Mouse (Mus musculus) lung, adult 2 months (tissue): ENCODE data around the gene Nacc1. TPM values are rescaled to one million over a fixed set of nuclear protein-coding genes. Genes with fewer than 3 reads are reported as not detected.

Experiments
- DNase-seq: peaks from one replicate; pipeline ENCODE4 v3.0.0; 2022
- H3K4me1 ChIP-seq: fragments of 200-500 bp; 2 replicates; pipeline ENCODE4 v1.6.1; 2011; ENCODE audit warnings: low read length; ENCODE audit not compliant: control insufficient read depth, insufficient read depth
- H3K4me3 ChIP-seq: fragments of 200-500 bp; replicated peaks from 2 replicates; pipeline ENCODE3; 2011; ENCODE audit warnings: low read depth, mild to moderate bottlenecking, control low read depth, low read length; ENCODE audit errors: extremely low read depth
- CTCF ChIP-seq: fragments of 200-500 bp; IDR thresholded peaks from 2 replicates; pipeline ENCODE4 v1.5.1; 2011; ENCODE audit warnings: mild to moderate bottlenecking, low read length, control low read depth; ENCODE audit not compliant: insufficient read depth
- POLR2A ChIP-seq: fragments of 200-500 bp; IDR thresholded peaks from 2 replicates; pipeline ENCODE4 v1.6.1; 2011; ENCODE audit warnings: low read depth, mild to moderate bottlenecking, control low read depth, low read length, borderline replicate concordance; ENCODE audit errors: extremely low read depth
- WGBS: fragments of 180-500 bp; shearing (Covaris S2); methylation state at CpG from one replicate; pipeline ENCODE4 v1.1.7; 2018; 5-methylcytosine and 5-hydroxymethylcytosine counted together
- polyA plus RNA-seq: library from polyadenylated mRNA; depleted of rRNA; stranded (reverse); fragments of >200 nt; gene quantifications from 2 replicates; pipeline ENCODE4 v1.2.3, GENCODE M21; 2012

Nacc1 gene
- polyA plus RNA-seq, 1 experiment: 81.8 TPM

- Histone ChIP-seq H3K4me3 (no peak overlapping the region), H3K4me1 (peaks cover 7% of the 10 kb centered on the region)
- no peak for DNase-seq
- 66% methylated on average over 3 of the region's 3 CpGs for WGBS
- no peak for TF ChIP-seq POLR2A
- no peak for TF ChIP-seq CTCF
Measured at GRCm38 (mm10) chr8:84650213-84650612, 37.4 kb downstream of the Nacc1 start.

GRCm38 (mm10) chr8:84647461-84647901, 40.2 kb downstream of the Nacc1 start:
- no peak overlapping the region for H3K4me3 ChIP-seq
- WGBS: 7% methylated on average over 14 of the region's 14 CpGs
- no peak for DNase-seq
- peaks cover 7% of the 10 kb centered on the region for H3K4me1 ChIP-seq
- TF ChIP-seq POLR2A (no peak), CTCF (0 out of 2 replicates have a peak, but pooled peaks have one; percentile 12)

GRCm38 (mm10) chr8:84646800-84647199, 40.9 kb downstream of the Nacc1 start:
- H3K4me1 ChIP-seq: peaks cover 7% of the 10 kb centered on the region
- no peak for DNase-seq
- no peak overlapping the region for H3K4me3 ChIP-seq
- whole genome bisulfite sequencing: 58% methylated on average over 6 of the region's 6 CpGs
- TF ChIP-seq CTCF: no peak
- TF ChIP-seq POLR2A: no peak

DNA sequence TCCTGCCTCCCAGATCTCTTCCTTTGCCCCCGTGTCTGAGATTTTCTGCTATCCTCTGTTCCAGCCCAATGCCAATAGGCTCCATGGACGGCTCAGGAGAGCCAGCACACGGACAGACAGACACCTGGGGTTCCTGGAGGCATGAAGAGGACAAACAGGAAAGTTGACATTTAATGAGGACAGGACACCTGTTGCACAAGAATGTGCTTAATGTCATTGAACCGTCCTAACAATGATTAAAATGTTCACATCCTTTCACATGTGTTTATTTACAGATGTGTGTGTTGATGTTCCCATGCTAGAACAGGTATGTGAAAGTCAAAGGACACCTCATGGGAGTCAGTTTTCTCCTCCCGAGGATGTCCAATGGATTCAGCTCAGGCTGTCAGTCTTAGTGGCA, 44.6 kb downstream of the Nacc1 start:
- 61% methylated on average over 5 of the region's 5 CpGs for WGBS
- TF ChIP-seq CTCF: no peak
- DNase-seq: no peak
- Histone ChIP-seq H3K4me1 (peaks cover 7% of the 10 kb centered on the region), H3K4me3 (no peak overlapping the region)

- Histone ChIP-seq H3K4me3 (no peak overlapping the region), H3K4me1 (no peaks in the 10 kb centered on the region)
- 96% methylated on average over 1 of the region's 1 CpGs for WGBS
- no peak for TF ChIP-seq POLR2A
- TF ChIP-seq CTCF: no peak
- no peak for DNase-seq
Measured at GRCm38 (mm10) chr8:84641578-84642361, 45.9 kb downstream of the Nacc1 start.

- no peaks in the 10 kb centered on the region for H3K4me1 ChIP-seq
- 72% methylated on average over 7 of the region's 7 CpGs for WGBS
- H3K4me3 ChIP-seq: no peak overlapping the region
- TF ChIP-seq CTCF (no peak), POLR2A (no peak)
- DNase-seq: no peak
Measured at GRCm38 (mm10) chr8:84640617-84641294, 46.9 kb downstream of the Nacc1 start.

- H3K4me3 ChIP-seq: peak overlapping the region; percentile 86
- TF ChIP-seq POLR2A (no peak), CTCF (no peak)
- 19% methylated on average over 9 of the region's 9 CpGs for WGBS
- no peaks in the 10 kb centered on the region for H3K4me1 ChIP-seq
- no peak for DNase-seq
Measured at GRCm38 (mm10) chr8:84640010-84640588, 47.6 kb downstream of the Nacc1 start.

GRCm38 (mm10) chr8:84639162-84640009, 48.3 kb downstream of the Nacc1 start:
- H3K4me1 ChIP-seq: no peaks in the 10 kb centered on the region
- TF ChIP-seq POLR2A (peak; percentile 33; the same call in 1 of the 2 replicates), CTCF (no peak)
- DNase-seq: peak; percentile 91

More at GRCm38 (mm10) chr8:84639162-84640009, 48.3 kb downstream of the Nacc1 start:
- WGBS: under 1% methylated on average over 81 of the region's 106 CpGs
- peak overlapping the region; percentile 86 for H3K4me3 ChIP-seq
